Mouse (Mus musculus): ENCODE results near the gene Hoxa1.
A peak's percentile ranks its signal among the peaks of the same experiment; 100 is the strongest.

Gene Hoxa1

DNA sequence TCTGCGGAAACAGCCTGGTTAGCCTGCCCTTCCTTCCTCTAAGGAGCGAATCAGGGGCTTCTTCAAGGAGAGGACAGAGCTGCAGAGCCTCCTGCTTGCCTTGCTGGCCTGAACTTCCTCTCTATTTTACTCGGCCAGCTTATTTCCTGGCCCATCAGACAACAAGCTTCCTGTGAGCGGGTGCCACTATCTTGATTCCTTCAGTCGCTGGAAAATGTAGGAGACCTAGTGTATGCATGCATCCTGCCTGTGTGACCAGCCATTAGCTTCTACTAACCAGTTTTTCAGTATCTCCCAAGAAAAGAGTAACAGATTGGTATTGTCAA is 12.7 kb upstream of the Hoxa1 start:
- no peak for DNase-seq (ENCODE audit: low read depth)

DNA sequence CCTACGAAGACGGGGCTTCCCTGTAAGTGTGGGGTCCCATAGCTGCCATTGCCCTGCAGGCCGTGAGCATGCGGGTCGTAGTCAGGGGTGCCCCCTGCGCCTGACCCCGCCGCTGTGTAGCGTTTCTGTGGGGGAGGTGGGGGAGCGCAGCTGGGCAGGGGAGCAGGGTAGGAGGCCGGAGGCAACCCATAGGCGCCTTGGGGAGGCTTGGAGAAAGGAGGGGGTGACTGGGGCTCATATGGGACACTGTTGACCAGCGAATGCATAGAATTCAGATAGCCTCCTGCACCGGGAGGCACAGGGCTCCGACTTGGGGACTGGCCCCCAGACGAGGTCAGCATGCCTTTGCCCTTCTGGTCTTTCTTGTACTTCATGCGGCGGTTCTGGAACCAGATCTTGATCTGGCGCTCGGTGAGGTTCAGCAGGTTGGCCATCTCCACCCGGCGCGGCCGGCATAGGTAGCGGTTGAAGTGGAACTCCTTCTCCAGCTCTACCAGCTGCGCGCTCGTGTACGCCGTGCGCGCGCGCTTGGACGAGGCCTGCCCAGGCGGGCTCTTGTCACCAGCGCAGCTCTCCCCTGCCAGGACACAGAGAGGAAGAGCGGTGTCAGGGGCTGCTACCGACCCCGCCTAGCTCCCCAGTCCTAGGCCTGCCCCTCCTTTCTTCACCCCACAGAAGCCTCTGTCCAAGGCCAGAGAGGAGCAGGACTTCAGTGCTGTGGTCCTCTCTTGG is 12.2 kb upstream of the Hoxa1 start:
- DNase-seq (ENCODE audit: low read depth), result peak; percentile 61

DNA sequence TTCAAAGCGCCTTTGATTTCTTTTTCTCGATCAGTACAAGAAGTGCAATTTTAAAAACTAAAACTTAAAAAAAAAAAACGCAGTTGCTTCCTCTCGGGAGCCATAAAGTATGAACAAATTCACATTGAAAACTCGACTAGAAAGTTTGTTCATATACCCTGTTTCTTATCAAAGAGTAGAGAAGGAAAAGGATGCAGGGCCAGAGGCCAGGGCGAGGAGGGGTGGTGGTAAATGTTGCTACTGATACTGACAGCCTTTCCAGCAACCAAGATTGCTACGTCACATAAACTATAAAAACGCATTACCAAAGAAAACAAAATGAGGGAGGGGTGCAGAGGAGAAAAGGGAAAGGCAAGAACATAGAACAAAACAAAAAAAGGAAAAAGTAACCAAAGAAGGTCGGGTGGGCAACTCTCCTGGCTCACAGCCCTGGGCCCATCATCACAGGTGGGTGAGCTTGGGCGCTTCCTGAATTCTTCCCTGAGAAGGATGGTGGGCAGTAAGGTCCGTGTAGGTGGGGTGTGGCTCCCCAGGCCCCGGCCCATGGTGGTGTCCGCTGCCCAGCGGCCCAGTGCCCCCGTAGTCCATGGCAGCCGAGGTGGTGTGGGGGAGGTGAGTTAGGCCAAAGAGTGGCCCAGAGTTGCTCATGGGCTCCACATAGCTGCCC is 11.5 kb upstream of the Hoxa1 start:
- peak; percentile 52 for DNase-seq (ENCODE audit: low read depth)

DNA sequence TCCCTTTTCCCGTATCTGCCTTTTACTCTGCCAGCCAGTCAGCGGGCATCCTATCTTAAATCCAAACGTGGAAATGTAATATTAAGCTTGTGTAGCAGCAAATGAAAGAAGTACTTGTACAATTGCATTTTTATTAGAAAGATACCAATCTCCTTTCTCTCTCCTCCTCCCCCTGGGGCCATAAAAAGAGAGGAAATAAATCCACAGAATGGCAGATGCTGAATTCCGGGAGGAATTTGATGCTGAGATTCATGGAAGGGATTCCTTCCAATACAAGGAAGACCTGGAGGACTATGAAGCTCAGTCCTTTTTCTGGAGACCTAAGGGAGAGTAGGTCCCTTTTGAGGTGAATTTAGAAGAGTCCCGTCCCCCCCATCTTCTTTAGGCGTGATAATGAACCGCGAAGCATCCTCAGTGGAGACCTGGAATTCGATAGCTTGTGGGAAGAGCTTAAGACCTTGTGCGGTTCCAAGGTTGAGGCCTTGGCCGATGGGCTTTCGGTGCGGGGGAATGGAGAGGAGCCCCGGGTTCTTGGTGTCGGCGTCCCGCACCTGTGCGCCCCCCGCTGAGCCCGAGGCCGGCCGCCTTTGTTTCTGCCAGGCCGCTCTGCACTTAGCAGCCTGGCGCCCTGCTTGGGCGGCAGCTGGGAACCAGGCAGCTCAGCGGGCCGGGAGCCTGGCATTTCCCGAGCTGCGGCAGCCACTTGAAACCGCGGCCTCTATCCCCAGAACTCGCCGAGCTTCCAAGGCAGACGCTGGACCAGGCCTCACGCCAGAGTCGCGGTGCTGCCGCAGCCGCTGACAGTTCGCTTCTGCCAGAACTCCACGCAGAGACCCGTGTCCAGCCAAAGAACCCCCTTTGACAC is 10.3 kb upstream of the Hoxa1 start:
- peak; percentile 77 for DNase-seq (ENCODE audit: low read depth)

DNA sequence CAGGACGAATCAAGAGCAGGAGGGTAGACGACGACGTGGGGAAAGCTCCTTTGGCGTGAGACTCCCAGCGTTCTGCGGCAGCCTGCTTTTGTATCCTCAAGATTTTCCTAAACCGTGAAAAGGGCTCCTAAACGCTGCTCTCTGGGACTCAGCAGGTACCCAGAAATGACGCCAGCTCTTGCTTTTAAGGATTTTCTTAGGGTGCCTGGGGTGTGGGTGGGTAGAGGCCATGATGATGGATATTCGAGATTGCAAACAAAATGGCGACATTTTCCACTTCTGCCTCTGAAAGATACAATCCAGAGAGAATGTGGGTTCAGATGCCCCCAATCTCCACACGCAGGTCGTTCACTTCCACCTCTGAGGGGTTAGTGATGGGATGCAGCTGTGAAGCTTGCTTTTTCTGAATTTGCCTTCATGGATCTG is 9.6 kb upstream of the Hoxa1 start:
- peak; percentile 69 for DNase-seq (ENCODE audit: low read depth)

DNA sequence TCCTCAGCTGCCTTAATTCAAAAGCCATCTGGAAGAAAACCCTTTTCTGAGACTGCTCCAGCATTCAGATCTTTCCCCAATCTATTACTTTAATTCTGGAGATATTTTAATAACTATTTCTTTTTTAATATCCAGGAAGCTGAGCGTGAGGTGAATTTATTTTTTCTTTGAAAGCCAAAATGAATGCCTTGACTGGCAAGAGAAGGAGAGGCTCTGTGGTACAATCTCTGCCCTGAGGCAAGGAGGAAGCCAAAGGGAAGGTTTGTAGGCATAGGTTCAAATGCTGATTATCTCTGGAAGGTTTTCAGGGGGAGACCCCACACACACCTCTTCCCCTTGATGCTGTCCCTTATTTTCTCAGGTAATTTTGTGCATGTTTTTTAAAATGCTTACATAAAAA is 9.1 kb upstream of the Hoxa1 start:
- peak; percentile 58 for DNase-seq (ENCODE audit: low read depth)

DNA sequence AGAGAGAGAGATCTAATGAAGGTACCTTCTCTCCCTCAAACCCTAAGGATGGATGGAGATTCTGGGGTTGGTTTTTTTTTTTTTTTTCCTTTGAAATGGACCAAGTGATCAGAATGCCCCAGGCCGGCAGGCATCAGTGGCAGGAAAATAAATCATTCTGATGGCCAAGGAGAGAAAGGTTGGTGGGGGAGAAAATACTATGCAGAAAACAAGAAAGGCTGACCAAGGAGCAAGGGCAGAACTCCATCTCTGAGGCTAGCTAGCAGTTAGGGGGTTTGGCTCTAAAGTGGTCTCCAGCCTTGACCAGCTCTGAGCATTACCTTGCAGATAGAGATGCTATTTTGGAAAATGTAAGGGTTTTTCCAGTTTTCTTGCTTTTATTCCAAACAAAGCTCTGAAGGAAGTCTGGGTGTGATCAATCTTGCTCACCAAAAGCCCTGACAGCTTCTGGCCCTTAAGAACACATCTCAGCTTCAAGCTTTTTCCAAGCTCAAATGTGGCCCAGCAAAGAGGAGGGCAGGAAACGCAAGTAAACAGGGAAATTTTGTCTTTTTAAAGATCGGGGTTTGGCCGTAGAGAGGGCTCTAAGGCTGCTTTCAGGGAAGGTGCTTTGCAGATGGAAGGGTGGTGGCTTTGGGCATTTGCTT is 8.4 kb upstream of the Hoxa1 start:
- peak; percentile 71 for DNase-seq (ENCODE audit: low read depth)

DNA sequence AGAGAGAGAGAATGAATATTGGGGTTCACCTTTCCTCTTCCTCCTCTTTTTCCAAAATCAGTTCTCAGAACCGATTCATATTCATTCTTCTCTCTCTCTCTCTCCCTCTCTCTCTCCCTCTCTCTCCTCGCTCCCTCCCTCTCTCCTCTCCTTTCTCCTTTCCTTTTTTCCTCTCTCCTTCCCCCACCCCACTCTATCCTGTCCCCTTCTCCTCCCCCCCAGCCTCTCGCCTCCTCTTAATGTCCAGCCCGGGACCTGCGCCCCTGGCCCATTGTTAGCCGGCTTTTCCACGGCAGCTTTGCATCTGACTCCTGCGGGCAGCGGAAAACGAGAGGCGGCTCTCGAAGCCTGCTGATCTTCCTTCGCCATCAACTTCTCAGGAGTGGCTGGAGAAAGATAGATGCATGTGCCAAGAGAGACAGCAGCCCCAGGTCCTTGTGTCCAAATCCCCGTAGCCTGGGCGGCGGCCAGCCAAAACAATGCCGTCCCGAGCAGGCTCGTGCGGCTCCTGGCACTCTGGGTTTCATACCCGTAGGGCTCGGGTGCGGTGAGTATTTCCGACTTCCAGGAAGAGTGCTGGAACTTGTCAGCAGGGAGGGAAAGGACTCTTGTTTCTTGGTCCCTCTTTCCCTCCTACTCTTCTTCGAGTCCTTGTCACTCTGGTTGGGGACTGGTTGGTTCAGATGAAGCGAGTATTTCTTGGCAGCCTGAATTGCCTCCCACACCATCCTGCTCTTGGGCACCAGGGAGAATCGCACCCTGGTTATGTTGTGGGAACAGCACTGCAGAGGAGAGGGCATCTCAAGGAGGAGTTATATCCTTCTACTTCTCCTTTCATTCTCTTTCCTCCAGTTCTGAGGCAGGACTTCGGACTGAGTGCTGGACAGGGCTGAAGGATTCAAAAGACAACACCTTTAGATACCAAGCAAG is 7.6 kb upstream of the Hoxa1 start:
- peak; percentile 83 for DNase-seq (ENCODE audit: low read depth)

DNA sequence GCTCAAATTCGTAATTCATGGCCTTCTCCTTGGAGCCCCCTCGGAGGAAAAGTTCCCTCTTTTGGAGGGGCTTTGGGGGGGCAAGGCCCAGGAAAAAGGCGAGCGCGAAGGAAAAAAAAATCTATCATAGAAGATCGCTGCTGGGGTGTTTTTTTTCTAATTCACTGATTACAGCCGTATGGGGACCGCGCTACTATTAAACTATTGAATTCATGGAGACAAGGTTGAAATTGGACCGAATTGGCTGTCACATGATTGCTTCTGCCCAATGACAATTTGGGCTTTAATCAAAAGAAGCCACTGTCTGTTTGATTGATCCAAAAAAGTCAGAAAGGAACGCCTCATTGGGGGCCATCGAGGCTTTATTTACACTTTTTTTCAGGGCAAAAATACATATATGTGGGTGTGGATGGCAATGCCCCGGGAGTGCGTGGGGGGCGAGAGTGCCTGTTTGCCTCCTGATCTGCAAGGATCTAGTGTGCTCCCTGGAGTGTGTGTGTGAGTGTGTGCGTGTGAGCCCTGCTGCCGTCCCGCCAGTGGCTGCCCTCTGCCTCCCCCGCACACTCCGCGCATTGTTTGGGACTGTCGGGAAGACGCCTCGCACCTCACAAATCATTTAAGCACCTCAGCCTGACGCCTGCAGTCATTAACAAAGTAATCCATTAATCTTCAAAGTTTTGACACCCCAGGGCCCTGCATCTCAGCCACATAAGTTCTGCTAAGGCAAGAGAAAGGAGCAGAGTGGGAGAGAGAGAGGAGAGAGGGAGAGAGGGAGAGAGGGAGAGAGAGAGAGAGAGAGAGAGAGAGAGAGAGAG is 6.7 kb upstream of the Hoxa1 start, which contains the start of gene Hoxa2:
Gene Hoxa2, minus strand, starts transcription at position 206 of the 815 bp plus-strand sequence.
- DNase-seq (ENCODE audit: low read depth), result peak; percentile 88

DNA sequence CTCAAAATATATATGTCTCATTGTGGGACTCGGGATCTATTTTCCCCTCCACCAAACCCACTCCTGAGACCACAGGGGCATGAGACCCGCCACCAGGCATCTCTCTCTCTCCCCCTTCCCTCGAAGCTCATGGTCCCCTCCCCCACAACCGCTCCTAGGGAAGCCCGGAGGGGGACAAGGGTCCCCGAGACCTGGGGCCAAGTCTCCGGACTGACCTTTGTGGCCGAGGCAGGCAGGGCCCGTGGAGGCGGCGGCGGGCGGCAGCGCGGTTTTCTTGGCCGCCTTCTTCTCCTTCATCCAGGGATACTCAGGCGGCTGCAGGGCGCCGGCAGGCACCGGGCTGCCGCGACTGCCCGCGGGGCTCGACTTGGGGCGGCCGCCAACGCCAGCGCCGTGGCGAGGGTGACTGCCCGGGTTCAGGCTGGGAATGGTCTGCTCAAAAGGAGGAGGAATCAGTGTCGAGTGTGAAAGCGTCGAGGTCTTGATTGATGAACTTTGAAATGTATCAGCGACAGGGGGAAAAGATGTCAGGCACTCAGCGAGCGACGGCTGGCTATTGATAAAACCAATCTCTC is 6.0 kb upstream of the Hoxa1 start:
- DNase-seq (ENCODE audit: low read depth), result peak; percentile 71

DNA sequence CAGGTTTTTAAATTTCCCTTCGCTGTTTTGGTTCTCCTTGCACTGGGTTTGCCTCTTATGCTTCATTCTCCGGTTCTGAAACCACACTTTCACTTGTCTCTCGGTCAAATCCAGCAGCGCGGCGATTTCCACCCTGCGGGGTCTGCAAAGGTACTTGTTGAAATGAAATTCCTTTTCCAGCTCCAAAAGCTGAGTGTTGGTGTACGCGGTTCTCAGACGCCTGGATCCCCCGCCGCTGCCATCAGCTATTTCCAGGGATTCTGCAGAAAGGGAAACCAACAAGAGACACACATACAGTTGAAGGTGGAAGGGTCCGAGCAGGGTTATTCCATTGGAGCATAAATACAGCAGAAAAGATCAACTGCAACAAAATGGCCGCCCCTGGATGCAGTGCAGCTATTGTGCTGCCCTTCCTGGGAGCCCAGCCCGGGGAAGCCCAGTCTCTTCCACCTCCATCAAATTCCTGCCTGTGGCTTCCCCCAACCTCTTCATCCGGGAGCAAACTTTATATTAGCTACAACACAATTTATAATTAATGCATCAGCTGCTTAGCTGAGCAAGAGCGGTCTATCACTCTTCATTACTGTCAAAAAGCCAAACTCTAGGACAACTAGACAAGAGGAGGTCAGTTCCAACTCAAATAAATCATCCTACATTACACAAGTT is 5.4 kb upstream of the Hoxa1 start:
- peak; percentile 84 for DNase-seq (ENCODE audit: low read depth)

DNA sequence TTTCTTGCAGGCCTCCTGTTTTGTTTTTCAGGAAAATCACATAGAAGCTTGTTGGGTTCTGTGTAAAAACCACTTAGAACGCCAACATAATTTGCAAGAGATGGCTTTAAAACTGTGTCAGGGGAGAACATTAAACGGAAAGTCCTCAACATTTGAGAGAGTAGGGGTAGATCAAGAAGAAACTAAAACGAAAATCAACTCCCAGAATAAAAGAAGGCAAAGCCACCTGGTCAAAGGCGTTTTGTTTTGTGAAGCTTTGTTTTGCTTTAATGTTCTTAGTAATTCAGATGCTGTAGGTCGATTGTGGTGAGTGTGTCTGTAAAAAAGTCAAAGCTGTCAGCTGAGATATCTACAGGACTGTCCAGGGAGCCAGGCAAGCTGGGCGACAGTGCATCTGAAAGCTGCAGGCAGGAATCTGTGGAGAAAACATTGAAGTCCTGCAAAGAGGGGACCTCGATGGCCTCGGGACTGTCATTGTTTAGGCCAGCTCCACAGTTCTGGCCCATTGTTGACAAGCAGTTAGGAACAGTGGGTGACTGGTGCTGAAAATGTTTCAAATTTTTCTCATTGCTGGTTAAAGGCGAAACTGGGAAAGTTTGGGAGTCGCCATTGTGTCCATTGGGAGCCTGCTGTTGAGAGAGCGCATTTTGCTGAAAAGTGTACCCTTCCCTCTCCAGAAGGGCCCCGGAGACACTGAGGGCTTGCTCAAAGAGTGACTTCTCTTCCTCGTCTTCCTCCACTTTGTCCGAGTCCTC is 4.7 kb upstream of the Hoxa1 start:
- DNase-seq (ENCODE audit: low read depth), result peak; percentile 58

DNA sequence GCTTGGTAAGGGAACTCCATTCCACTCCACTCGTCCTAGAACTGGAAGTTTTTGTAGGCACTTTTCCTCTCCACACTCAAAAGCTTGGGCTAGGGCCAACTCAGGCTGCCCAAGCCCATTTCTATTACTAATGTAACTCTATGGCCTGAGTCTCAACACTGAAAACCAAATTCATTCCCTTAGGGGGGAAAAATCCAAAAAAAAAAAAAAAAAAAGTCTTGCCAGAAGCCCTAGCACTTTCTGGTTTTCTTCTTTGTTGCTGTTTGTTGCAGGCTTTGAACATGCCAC is 3.9 kb upstream of the Hoxa1 start:
- peak; percentile 88 for DNase-seq (ENCODE audit: low read depth)

DNA sequence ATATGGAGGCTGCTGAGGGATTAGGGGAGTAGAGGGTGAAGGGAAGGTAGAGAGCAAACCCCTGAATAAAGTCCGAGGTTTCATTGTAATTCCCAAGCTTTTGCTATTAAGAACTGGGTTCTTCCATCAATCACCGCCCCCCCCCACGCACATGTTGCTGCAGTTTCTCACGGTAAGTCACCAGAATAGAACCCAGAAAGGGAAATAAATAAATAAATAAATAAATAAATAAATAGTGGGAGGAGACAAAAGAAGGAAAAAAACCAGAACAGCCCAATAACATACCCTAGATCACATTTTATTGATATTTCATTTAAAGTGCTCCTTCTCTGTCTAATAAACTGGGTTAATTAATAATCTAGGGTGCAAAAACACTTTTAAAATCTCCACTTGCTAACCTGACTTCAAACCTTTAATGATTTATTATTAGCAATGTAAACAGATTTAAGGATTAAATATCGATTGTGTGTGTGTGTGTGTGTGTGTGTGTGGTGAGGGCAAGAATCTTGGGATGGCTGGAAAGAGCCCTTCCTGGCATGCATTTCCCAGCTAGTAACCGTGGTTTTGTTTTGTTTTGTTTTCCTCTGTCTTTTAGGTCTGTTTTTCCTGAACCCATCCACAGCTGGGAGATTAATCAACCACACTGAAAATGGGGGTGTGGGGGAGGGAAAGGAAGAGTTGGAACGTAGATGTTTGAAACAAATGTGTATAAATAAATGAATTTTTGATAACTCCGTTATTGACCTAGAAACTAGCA is 3.4 kb upstream of the Hoxa1 start:
- no peak for DNase-seq (ENCODE audit: low read depth)

DNA sequence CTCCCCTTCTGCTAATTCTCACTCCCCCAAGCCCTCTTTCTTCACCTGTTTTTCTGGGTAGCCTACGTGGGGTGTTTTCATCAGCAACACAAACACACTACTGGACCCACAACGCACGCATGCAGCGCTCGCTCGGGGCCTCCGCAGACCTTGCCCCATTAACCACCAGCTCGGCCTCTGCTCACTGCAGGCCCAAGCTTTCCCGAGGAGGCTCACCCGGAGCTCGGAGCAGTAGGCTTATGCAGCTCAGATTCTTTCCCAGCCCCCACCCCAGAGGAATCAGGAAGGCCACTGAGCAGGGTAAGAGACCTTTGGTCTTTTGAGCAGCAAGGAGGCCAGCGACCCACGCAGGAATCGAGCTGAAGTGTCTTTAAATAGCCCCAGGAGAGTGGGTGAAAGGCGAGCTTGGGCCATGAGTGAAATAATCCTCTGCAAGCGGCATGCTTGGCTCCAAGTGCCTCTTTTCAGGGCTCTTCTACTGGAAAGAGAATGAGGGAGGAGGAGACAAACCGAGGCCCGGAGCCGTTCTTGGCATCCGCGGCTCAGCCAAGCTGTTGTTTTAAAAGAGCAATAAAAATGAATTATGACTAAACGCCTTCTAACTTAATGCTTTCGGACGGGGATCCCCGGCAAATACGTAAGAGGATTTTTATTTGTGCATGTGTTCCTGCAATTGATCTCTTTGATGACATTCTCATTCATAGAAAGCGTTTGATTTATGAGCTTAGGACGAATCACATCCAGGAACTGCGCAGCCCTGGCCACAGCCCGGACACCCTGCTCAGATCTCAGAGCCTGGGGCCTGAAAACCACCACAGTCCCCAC is 2.6 kb upstream of the Hoxa1 start:
- DNase-seq (ENCODE audit: low read depth), result peak; percentile 96

DNA sequence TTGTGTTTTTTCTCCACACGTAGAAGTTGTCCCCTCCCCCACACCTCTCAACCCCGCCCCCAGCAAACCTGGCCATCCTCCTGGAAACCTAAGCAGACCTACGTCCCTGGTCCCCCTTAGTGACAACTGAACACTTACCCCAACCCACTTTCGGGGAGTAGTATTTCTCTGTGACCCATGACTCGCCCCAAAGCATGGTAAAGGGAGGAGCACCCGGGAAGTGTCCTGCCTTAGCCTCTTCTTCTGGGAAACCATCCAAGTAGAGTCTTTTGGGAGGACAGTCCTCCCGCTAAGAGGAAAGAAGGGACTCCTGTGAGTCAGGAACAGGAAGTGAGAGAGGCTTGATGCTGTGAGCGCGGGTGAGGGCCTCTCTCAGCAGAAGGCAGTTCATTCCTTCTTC is 1.9 kb upstream of the Hoxa1 start:
- peak; percentile 83 for DNase-seq (ENCODE audit: low read depth)

DNA sequence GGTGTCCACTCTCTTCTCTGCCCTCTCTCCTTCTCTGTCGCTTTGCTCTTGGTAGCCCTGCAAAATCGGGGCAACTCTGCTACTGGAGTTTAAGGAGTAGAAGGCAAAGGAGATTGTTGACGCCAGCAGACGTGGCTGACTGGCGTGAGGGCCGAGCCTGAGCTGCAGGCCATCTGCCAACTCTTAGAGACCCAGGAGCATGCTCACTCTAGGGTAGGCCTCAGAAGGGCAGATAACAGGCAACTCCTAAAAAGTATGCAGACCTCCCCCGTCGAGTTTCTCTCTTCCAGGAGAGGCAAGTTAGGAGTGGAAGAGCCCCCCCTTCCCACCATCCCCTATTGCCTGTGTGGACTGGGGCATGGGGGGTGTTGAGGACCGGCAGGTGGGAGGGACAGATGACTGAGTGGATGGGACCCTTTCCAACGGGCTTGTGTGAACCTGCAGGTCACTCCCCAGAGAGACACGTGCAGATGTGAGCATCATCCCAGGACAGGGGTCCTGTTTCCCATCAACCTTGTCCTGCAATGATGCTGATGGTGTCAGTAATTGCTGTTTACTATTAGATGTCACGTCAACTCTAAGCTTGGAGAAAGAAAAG is 1.1 kb upstream of the Hoxa1 start:
- peak; percentile 93 for DNase-seq (ENCODE audit: low read depth)

Measured in NIH3T3 (cell line).